Mouse (Mus musculus): ENCODE results near the gene Bahcc1.

DNA sequence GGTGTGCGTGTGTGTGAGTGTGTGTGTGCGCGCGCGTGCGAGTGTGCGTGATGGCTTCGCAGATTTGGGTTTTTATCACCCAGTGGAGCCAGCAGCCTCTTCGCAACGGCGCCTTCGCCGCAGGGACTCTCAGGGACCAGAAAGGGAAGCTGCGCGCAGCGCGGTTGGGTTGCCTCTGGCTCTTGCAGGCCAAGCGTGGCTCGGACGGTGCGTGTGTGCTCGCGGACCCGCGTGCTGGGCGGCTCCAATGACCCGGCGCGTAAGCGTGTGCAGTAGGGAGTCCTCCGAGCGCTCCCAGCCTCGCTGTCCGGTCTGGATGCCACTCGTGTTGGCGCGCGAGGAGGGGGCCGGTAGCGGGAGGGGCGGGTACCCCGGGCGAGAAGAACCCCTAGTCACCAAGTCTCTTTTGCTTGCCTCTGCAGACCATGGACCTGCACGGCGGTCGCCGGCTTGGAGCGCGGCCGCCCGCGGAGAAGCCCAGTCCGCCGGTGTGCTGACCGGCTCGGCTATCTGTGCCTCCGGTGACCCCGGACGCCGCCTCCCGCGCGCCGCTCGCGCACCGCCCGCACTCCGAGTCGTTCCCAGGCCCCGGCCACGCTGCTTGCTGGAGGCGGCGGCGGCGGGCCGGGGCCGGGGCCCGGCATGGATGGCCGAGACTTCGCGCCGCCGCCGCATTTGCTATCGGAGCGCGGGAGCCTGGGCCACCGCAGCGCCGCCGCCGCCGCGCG is 3.9 kb downstream of the Bahcc1 start:
- no peak for TF ChIP-seq CTCF (IDR thresholded peaks at IDR 0.05; ENCODE audit: low read depth)
- no peak for TF ChIP-seq EP300 (IDR thresholded peaks at IDR 0.05; ENCODE audit: low read depth)
